Mouse (Mus musculus) thymus, adult 2 months (tissue): ENCODE measurements at regions not wholly inside any gene's neighbourhood (a gene's known extent, or its start where the extent isn't known, plus 50 kb on each side); places are given as distances from the start of the nearest gene placed in this dataset.

Source experiments
- DNase-seq: peaks from one replicate; pipeline ENCODE4 v3.0.0; 2021
- H3K27ac ChIP-seq: fragments of 200-500 bp; 2 replicates; pipeline ENCODE4 v1.5.1; 2012; ENCODE audit warnings: low read length, control low read depth; ENCODE audit not compliant: control insufficient read depth, insufficient read depth
- H3K27me3 ChIP-seq: fragments of 200-500 bp; 2 replicates; pipeline ENCODE4 v1.6.1; 2012; ENCODE audit warnings: mild to moderate bottlenecking, low read length, moderate library complexity, mixed read lengths; ENCODE audit not compliant: control insufficient read depth, insufficient read depth
- H3K36me3 ChIP-seq: fragments of 200-500 bp; 2 replicates; pipeline ENCODE4 v1.6.1; 2012; ENCODE audit warnings: mild to moderate bottlenecking, low read length, moderate library complexity; ENCODE audit not compliant: control insufficient read depth, insufficient read depth
- H3K4me1 ChIP-seq: fragments of 200-500 bp; replicated peaks from 2 replicates; pipeline ENCODE4 v1.6.1; 2012; ENCODE audit warnings: low read length; ENCODE audit not compliant: control insufficient read depth, insufficient read depth
- H3K4me3 ChIP-seq: fragments of 200-500 bp; 2 replicates; pipeline ENCODE4 v1.5.1; 2012; ENCODE audit warnings: mild to moderate bottlenecking, low read length, control low read depth, moderate library complexity; ENCODE audit not compliant: control insufficient read depth, insufficient read depth
- CTCF ChIP-seq: fragments of 200-500 bp; IDR thresholded peaks from 2 replicates; pipeline ENCODE4 v1.5.1; 2012; ENCODE audit warnings: mild to moderate bottlenecking, control low read depth, low read length, moderate library complexity, borderline replicate concordance; ENCODE audit not compliant: control insufficient read depth, poor library complexity, insufficient read depth; ENCODE audit errors: extremely low read depth
- POLR2A ChIP-seq: fragments of 200-500 bp; IDR thresholded peaks from 2 replicates; pipeline ENCODE4 v1.6.1; 2012; ENCODE audit warnings: mild to moderate bottlenecking, low read length, control low read depth, moderate library complexity; ENCODE audit not compliant: control insufficient read depth, poor library complexity, insufficient read depth; ENCODE audit errors: extremely low read depth
- WGBS: fragments of 180-500 bp; shearing (Covaris S2); methylation state at CpG from one replicate; pipeline ENCODE4 v1.1.7; 2018; 5-methylcytosine and 5-hydroxymethylcytosine counted together

- TF ChIP-seq CTCF (no peak), POLR2A (no peak)
- no peaks in the 10 kb centered on the region for H3K36me3 ChIP-seq
- 91% methylated on average over 3 of the region's 3 CpGs for WGBS
- H3K4me1 ChIP-seq, result no peaks in the 10 kb centered on the region
- no peak overlapping the region for H3K27ac ChIP-seq
- no peaks in the 10 kb centered on the region for H3K27me3 ChIP-seq
- no peak for DNase-seq
- H3K4me3 ChIP-seq, result no peak overlapping the region
Measured at GRCm38 (mm10) chr11:109060527-109060908, 83.7 kb downstream of the E030025P04Rik start.

- DNase-seq, result no peak
- no peak overlapping the region for H3K4me3 ChIP-seq
- H3K27me3 ChIP-seq, result no peaks in the 10 kb centered on the region
- no peaks in the 10 kb centered on the region for H3K4me1 ChIP-seq
- no peak for TF ChIP-seq POLR2A
- TF ChIP-seq CTCF, result no peak
- no peak overlapping the region for H3K27ac ChIP-seq
- WGBS, result 92% methylated on average over 12 of the region's 12 CpGs
- H3K36me3 ChIP-seq, result no peaks in the 10 kb centered on the region
Measured at GRCm38 (mm10) chr11:109059863-109060526, 84.2 kb downstream of the E030025P04Rik start.

- TF ChIP-seq CTCF (no peak), POLR2A (no peak)
- Histone ChIP-seq H3K4me3 (no peak overlapping the region), H3K27ac (no peak overlapping the region), H3K27me3 (no peaks in the 10 kb centered on the region), H3K36me3 (no peaks in the 10 kb centered on the region), H3K4me1 (no peaks in the 10 kb centered on the region)
- DNase-seq, result no peak
Measured at GRCm38 (mm10) chr11:109058021-109058420, 86.1 kb downstream of the E030025P04Rik start.

GRCm38 (mm10) chr11:109048257-109049101 lies 95.7 kb downstream of the E030025P04Rik start:
- Histone ChIP-seq H3K4me3 (no peak overlapping the region), H3K27me3 (no peaks in the 10 kb centered on the region), H3K4me1 (no peaks in the 10 kb centered on the region), H3K27ac (no peak overlapping the region), H3K36me3 (no peaks in the 10 kb centered on the region)
- TF ChIP-seq POLR2A (no peak), CTCF (no peak)
- WGBS, result 71% methylated on average over 10 of the region's 10 CpGs
- no peak for DNase-seq

GRCm38 (mm10) chr11:109047483-109048110 lies 96.6 kb downstream of the E030025P04Rik start:
- no peak overlapping the region for H3K27ac ChIP-seq
- H3K4me1 ChIP-seq, result no peaks in the 10 kb centered on the region
- no peaks in the 10 kb centered on the region for H3K27me3 ChIP-seq
- H3K36me3 ChIP-seq, result no peaks in the 10 kb centered on the region
- no peak for DNase-seq
- no peak overlapping the region for H3K4me3 ChIP-seq
- TF ChIP-seq CTCF (no peak), POLR2A (no peak)
- WGBS, result 87% methylated on average over 4 of the region's 4 CpGs

- Histone ChIP-seq H3K4me3 (no peak overlapping the region), H3K4me1 (no peaks in the 10 kb centered on the region), H3K27ac (no peak overlapping the region), H3K36me3 (no peaks in the 10 kb centered on the region), H3K27me3 (no peaks in the 10 kb centered on the region)
- no peak for DNase-seq
- WGBS, result 36% methylated on average over 1 of the region's 1 CpGs
- TF ChIP-seq CTCF, result no peak
- TF ChIP-seq POLR2A, result no peak
Measured at GRCm38 (mm10) chr11:109046446-109046845, 97.7 kb downstream of the E030025P04Rik start.
